Mouse (Mus musculus) lung, adult 2 months (tissue): ENCODE measurements around the gene Adcy2. TPM values are rescaled to one million over a fixed set of nuclear protein-coding genes. Genes with fewer than 3 reads are reported as not detected.

Experiments used
- DNase-seq: peaks from one replicate; pipeline ENCODE4 v3.0.0; 2022
- H3K4me1 ChIP-seq: fragments of 200-500 bp; 2 replicates; pipeline ENCODE4 v1.6.1; 2011; ENCODE audit warnings: low read length; ENCODE audit not compliant: control insufficient read depth, insufficient read depth
- H3K4me3 ChIP-seq: fragments of 200-500 bp; replicated peaks from 2 replicates; pipeline ENCODE3; 2011; ENCODE audit warnings: low read depth, mild to moderate bottlenecking, control low read depth, low read length; ENCODE audit errors: extremely low read depth
- CTCF ChIP-seq: fragments of 200-500 bp; IDR thresholded peaks from 2 replicates; pipeline ENCODE4 v1.5.1; 2011; ENCODE audit warnings: mild to moderate bottlenecking, low read length, control low read depth; ENCODE audit not compliant: insufficient read depth
- POLR2A ChIP-seq: fragments of 200-500 bp; IDR thresholded peaks from 2 replicates; pipeline ENCODE4 v1.6.1; 2011; ENCODE audit warnings: low read depth, mild to moderate bottlenecking, control low read depth, low read length, borderline replicate concordance; ENCODE audit errors: extremely low read depth
- WGBS: fragments of 180-500 bp; shearing (Covaris S2); methylation state at CpG from one replicate; pipeline ENCODE4 v1.1.7; 2018; 5-methylcytosine and 5-hydroxymethylcytosine counted together
- polyA plus RNA-seq: library from polyadenylated mRNA; depleted of rRNA; stranded (reverse); fragments of >200 nt; gene quantifications from 2 replicates; pipeline ENCODE4 v1.2.3, GENCODE M21; 2012

Gene Adcy2
- polyA plus RNA-seq, 1 experiment = 10.7 TPM

DNA sequence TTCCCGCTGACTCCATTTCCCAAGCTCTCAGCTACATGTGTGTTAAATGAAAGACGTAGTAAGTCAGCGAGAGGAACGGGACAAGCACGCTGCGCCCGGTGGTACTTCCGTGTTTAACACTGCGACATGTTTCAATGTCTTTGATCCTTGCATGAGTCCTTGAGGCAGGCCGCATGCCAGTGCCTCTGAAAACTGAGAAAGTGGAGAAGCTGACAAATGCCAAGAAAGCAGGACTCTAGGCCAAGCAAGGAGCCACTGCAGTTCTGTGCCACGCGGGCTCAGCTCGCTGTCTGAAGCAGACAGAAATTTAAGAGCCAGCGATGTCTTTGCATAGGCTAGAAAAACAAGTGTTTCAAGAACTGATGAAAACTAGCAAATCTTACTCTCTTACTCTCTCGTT is 15.3 kb downstream of the Adcy2 start:
- TF ChIP-seq POLR2A (no peak), CTCF (no peak)
- no peak overlapping the region for H3K4me3 ChIP-seq
- no peak for DNase-seq
- H3K4me1 ChIP-seq = no peaks in the 10 kb centered on the region
- 69% methylated on average over 15 of the region's 15 CpGs for WGBS

DNA sequence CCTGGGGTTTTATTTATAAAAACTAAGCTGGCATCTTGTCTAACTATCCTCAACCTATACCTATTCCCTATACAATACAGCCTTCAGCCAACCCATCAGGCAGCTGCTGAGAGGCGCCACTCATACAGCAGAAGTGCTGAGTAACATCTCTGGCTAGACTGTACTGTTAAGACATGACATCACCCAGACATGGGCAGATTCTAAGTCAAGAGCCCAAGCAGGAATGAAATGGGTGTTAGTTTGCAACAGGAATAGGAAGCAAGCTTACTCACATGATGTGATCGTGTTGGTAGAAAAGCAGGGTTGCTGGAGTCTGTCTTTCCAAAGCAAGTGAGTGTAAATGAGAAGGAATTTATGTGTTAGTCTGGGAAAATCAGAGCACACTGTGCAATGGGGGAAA is 18.3 kb downstream of the Adcy2 start:
- 88% methylated on average over 2 of the region's 2 CpGs for WGBS
- H3K4me1 ChIP-seq = no peaks in the 10 kb centered on the region
- no peak for DNase-seq
- H3K4me3 ChIP-seq = no peak overlapping the region
- TF ChIP-seq POLR2A (no peak), CTCF (no peak)

DNA sequence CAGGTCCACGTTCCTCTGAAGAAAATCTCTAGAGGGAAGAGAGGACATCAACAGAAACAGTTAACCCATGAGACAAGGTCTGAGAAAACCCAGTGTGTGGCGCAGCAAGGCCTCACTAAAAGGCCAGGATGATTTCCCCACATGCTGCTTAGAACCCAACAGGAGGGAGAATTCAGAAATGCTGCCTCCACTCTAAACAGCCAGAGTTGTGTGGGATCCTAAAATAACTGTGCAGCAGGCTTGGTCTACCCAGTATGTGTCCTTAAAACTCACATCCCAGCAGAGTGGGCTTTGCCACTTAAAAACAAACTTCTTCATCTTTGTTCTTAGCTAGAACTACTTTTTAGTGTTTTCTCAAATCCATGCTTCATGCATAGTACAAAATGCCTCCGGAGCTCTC is 26.2 kb downstream of the Adcy2 start:
- no peak for DNase-seq
- no peak for TF ChIP-seq CTCF
- no peak for TF ChIP-seq POLR2A
- Histone ChIP-seq H3K4me1 (no peaks in the 10 kb centered on the region), H3K4me3 (no peak overlapping the region)
- WGBS = 40% methylated on average over 3 of the region's 3 CpGs

DNA sequence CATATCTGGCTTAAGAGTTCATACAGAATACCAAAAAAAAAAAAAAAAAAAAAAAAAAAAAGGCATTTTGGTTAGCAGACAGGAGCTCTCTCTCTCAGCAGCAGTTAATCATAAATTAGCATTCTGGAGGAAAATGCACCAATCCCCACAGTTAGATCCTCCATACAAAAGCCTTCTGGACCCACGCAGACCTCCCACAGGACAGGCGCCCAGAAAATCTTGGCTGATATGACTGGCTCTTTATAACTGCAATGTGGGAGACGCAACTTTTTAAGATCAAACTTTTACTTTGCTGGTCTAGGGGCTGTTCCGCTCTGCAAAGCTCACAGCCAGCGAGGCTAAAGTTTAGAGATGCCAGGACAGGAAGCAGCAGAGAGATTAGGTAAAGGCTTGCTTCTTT is 37.8 kb downstream of the Adcy2 start:
- DNase-seq = no peak
- WGBS = 65% methylated on average over 5 of the region's 5 CpGs
- TF ChIP-seq POLR2A (no peak), CTCF (no peak)
- Histone ChIP-seq H3K4me1 (no peaks in the 10 kb centered on the region), H3K4me3 (no peak overlapping the region)

DNA sequence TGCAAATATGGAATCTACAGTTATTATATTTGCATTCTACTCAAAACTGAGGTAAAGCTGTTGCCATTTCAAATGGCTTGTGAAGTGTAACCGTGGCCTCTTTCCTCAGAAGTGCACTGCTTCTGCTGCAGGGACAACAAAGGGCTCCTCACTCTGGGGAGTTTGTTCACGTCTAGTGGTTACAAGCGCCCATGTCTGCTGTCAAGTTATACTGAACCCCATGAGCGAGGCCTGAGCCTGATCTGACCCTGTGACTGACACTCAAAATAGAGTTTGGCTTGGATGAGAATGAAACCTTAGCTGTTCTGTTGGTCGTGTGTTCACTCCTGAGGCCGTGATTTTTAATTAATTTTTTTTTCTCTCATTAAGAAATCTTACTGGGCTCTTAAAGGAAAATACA is 38.8 kb downstream of the Adcy2 start:
- TF ChIP-seq POLR2A = no peak
- no peak for TF ChIP-seq CTCF
- no peak for DNase-seq
- H3K4me3 ChIP-seq = no peak overlapping the region
- 75% methylated on average over 6 of the region's 6 CpGs for WGBS
- H3K4me1 ChIP-seq = no peaks in the 10 kb centered on the region

DNA sequence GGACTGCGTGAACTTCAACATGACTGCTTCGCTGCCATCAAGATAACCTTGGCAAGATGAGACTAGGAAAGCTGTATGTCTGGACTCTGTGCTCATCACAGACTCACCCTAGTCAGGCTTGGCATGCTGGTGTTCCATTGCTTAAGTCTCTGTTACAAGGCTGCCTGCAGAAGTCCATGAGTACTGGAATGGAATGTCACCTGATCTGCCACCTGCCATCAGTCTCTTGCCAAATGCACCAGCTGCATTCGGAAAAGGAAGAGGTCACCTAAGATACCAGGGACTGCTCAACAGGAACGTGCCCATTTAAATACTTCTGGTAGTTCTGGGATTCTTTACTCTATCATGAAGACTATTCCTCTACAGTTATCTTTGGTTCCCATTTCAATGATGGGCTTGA is 39.9 kb downstream of the Adcy2 start:
- TF ChIP-seq CTCF (no peak), POLR2A (no peak)
- H3K4me1 ChIP-seq = no peaks in the 10 kb centered on the region
- WGBS = 81% methylated on average over 4 of the region's 4 CpGs
- no peak for DNase-seq
- H3K4me3 ChIP-seq = no peak overlapping the region

DNA sequence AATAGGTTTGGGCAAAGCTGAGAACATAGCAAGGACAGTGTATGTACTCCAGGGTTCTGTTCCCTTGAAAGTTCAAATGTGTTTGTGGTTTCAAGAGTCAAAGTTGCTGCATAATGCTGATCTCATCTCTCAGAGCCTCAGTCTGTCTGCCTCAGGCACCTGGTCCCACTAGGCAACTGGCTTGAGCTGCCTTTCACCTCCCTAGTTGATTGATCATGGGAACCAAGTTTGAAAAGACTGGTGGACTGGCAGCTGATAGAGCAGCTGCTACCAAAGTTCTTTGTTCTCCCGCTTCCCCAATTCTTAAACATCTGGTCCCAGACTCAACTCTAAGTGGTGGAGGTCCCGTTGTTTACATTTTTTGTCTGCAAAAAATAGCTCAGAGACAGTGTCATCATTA is 56.6 kb downstream of the Adcy2 start:
- Histone ChIP-seq H3K4me3 (no peak overlapping the region), H3K4me1 (no peaks in the 10 kb centered on the region)
- TF ChIP-seq POLR2A = no peak
- TF ChIP-seq CTCF = no peak
- DNase-seq = no peak
- 43% methylated on average over 2 of the region's 2 CpGs for WGBS

DNA sequence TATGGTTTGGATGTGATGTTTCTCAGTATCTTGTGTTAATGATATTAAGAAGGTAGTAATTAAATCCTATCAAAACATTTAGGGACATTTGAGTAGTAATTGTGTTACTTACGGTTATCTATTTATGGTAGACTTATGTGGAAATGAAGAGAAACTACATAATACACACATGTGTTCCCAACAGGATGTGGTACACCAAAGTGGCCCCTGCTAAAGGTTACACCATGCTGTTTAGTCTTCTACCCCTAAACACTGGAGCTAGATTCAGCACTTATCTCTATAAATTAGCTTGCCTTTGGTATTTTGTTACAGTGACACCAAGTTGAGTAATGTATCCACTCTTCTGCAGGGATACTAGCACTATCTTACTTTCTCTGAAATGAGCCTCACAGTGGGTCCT is 57.9 kb downstream of the Adcy2 start:
- DNase-seq = no peak
- WGBS = 86% methylated on average over 1 of the region's 1 CpGs
- H3K4me1 ChIP-seq = no peaks in the 10 kb centered on the region
- TF ChIP-seq CTCF = no peak
- no peak for TF ChIP-seq POLR2A
- H3K4me3 ChIP-seq = no peak overlapping the region

DNA sequence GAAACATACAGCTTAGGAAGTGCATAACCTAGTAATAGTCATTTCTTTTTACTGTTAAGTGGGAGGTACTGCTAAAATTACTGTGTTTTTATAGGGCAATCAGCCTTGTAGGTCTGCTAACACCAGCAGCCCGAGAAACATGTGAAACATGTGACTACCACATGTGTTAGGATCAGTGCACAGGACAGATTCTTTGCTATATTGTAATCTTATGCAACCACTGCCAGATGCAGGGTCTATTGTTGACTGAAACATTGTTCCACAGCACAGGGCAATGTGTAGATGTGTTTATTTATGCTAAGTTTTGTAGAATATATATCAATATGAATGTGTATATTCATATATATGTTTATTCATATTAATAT is 67.1 kb downstream of the Adcy2 start:
- WGBS = 33% methylated on average over 1 of the region's 1 CpGs
- DNase-seq = no peak
- H3K4me3 ChIP-seq = no peak overlapping the region
- TF ChIP-seq POLR2A = no peak
- TF ChIP-seq CTCF = no peak
- no peaks in the 10 kb centered on the region for H3K4me1 ChIP-seq

DNA sequence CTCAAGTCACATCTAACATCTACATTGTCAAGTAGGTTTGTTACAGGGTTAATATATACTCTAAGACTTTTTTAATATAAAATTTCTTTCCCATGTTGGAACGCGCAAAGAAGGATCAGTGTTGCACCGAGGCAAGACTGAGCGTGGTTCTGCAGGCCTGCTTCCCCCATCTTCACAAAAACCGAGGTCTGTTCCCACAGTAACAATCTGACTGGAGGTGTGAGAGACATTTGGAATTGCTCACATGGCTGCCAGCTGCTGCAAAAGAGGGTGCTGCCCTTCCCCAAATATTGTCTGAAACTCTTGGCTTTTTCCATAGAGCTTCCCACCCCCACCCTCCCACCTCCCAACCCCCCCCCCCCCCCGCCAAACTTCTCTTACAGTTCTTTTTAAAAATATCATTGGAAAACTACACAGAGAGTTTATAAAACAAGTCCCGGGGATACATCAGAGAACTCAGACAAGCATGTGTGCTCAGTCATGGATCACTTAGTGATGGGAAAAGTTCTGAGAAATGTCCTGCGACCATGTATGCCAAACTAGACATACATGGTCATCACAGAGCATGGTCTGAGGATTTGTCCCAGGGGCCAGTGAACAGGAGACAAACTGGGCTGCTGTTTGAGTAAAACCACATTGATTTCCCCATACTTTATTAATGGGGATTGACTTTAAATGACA is 67.6 kb downstream of the Adcy2 start:
- Histone ChIP-seq H3K4me3 (no peak overlapping the region), H3K4me1 (no peaks in the 10 kb centered on the region)
- 63% methylated on average over 8 of the region's 8 CpGs for WGBS
- DNase-seq = no peak
- TF ChIP-seq CTCF (no peak), POLR2A (no peak)

DNA sequence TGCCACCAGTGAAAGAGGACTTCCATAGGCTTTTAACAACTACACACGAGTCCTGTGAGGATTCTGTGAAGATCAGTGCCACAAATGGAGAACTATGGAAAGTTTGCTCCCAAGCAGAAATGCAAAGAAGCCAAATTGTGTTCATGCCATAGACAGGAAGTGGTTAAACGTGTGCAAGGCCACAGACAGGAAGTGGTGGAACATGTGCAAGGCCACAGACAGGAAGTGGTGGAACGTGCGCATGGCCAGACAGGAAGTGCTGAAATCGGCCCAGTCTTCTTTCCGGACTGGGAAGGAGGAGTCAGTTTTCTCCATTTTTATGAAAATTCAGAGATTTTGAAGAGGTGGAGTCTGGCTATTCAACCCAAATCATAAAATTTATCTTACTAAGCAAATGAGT is 70.9 kb downstream of the Adcy2 start:
- H3K4me3 ChIP-seq = no peak overlapping the region
- 42% methylated on average over 6 of the region's 6 CpGs for WGBS
- TF ChIP-seq CTCF = no peak
- TF ChIP-seq POLR2A = no peak
- H3K4me1 ChIP-seq = no peaks in the 10 kb centered on the region
- DNase-seq = no peak
